Mouse (Mus musculus) MN1 (cell line): ENCODE results near the gene Ap2a2.
A peak's percentile ranks its signal among the peaks of the same experiment; 100 is the strongest.
"Not testable (repeated sequence)": the region's sequence is repeated elsewhere in the genome, so short reads cannot be mapped to it uniquely, and the experiment has no call there.

Source experiments
- DNase-seq: peaks from one replicate; pipeline ENCODE4 v3.0.0-alpha.2; 2016; ENCODE audit warnings: low spot score

Ap2a2 gene

GRCm38 (mm10) chr7:141662223-141662622, 100.2 kb downstream of the Ap2a2 start:
- DNase-seq = peak; percentile 13

GRCm38 (mm10) chr7:141666190-141666589, 104.2 kb downstream of the Ap2a2 start:
- DNase-seq = peak; percentile 66

GRCm38 (mm10) chr7:141669097-141669496, 107.1 kb downstream of the Ap2a2 start:
- not testable (repeated sequence) for DNase-seq

- peak; percentile 41 for DNase-seq
Observed at GRCm38 (mm10) chr7:141670999-141671398, 109.0 kb downstream of the Ap2a2 start.

- no peak for DNase-seq
Observed at GRCm38 (mm10) chr7:141671626-141672291, 109.8 kb downstream of the Ap2a2 start.

GRCm38 (mm10) chr7:141678922-141679321, 116.9 kb downstream of the Ap2a2 start:
- no peak for DNase-seq
